Mouse (Mus musculus) cerebellum, adult 9-11 months (tissue): ENCODE data around the gene Ahcy.
"Not testable (repeated sequence)": the region's sequence is repeated elsewhere in the genome, so short reads cannot be mapped to it uniquely, and the experiment has no call there.

ENCODE experiments used
- DNase-seq: peaks from one replicate; pipeline ENCODE4 v3.0.0; 2022

Ahcy gene

GRCm38 (mm10) chr2:155073978-155074765, at the start of gene Ahcy:
Ahcy (minus strand) TSS chr2:155074497.
- peak; percentile 93 for DNase-seq

GRCm38 (mm10) chr2:155115216-155115830, 41.0 kb upstream of the Ahcy start:
- no peak for DNase-seq

- DNase-seq: not testable (repeated sequence)
Measured at GRCm38 (mm10) chr2:155107276-155107675, 33.0 kb upstream of the Ahcy start.

GRCm38 (mm10) chr2:155103607-155104006, 29.3 kb upstream of the Ahcy start:
- peak; percentile 38 for DNase-seq

GRCm38 (mm10) chr2:155101761-155102181, 27.5 kb upstream of the Ahcy start:
- DNase-seq: no peak

- DNase-seq: no peak
Measured at GRCm38 (mm10) chr2:155100796-155101259, 26.5 kb upstream of the Ahcy start.

GRCm38 (mm10) chr2:155099994-155100795, 25.9 kb upstream of the Ahcy start:
- no peak for DNase-seq

GRCm38 (mm10) chr2:155099421-155099820, 25.1 kb upstream of the Ahcy start:
- peak; percentile 36 for DNase-seq

GRCm38 (mm10) chr2:155098720-155099380, 24.6 kb upstream of the Ahcy start:
- DNase-seq: no peak

- DNase-seq: no peak
Measured at GRCm38 (mm10) chr2:155093418-155093817, 19.1 kb upstream of the Ahcy start.

GRCm38 (mm10) chr2:155091743-155092075, 17.4 kb upstream of the Ahcy start:
- DNase-seq: no peak

GRCm38 (mm10) chr2:155090909-155091742, 16.8 kb upstream of the Ahcy start:
- no peak for DNase-seq

- no peak for DNase-seq
Measured at GRCm38 (mm10) chr2:155088264-155088663, 14.0 kb upstream of the Ahcy start.

- no peak for DNase-seq
Measured at GRCm38 (mm10) chr2:155086328-155086727, 12.0 kb upstream of the Ahcy start.

GRCm38 (mm10) chr2:155084546-155084945, 10.2 kb upstream of the Ahcy start:
- DNase-seq: no peak

- DNase-seq: peak; percentile 51
Measured at GRCm38 (mm10) chr2:155082121-155082803, 8.0 kb upstream of the Ahcy start.

- DNase-seq: no peak
Measured at GRCm38 (mm10) chr2:155081056-155081455, 6.8 kb upstream of the Ahcy start.

GRCm38 (mm10) chr2:155080179-155080530, 5.9 kb upstream of the Ahcy start:
- no peak for DNase-seq

GRCm38 (mm10) chr2:155079500-155080178, 5.3 kb upstream of the Ahcy start:
- no peak for DNase-seq

- no peak for DNase-seq
Measured at GRCm38 (mm10) chr2:155075649-155076048, 1.4 kb upstream of the Ahcy start.

- peak; percentile 39 for DNase-seq
Measured at GRCm38 (mm10) chr2:155074766-155075330, 551 bp upstream of the Ahcy start.
